Mouse (Mus musculus): ENCODE data around the gene Ublcp1.

DNA sequence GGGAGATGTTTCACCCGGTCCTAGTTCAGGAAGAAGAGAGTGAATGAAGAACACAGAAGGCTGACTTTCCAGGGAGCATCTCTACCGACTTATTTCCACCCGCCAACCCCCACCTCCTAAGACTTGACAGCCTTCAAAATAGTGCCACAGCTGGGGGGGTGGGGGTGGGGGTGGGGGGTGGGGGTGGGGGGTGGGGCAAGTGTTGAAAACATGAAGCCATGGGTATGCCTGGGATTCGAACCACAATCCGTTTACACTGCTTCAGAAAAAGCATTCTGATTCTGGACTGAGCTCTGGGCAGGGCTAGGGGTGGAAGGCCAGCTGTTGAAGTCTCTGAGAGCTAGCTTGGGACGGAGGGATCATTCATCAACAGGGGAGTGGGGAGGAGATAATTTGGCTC, 47.0 kb downstream of the Ublcp1 start:
- no peak for TF ChIP-seq CTCF (IDR thresholded peaks at IDR 0.05; ENCODE audit: control insufficient read depth, insufficient read depth, insufficient read length)
- TF ChIP-seq CEBPB (IDR thresholded peaks at IDR 0.05; ENCODE audit: low read depth), result no peak
- TF ChIP-seq USF1 (IDR thresholded peaks at IDR 0.05; ENCODE audit: low read depth), result no peak
- no peak for TF ChIP-seq MAX (IDR thresholded peaks at IDR 0.05)
